Mouse (Mus musculus) NIH3T3 (cell line): ENCODE data around the gene Lyve1.

Source experiments
- DNase-seq: peaks from one replicate; pipeline ENCODE4 v3.0.0-alpha.2; 2012; ENCODE audit warnings: low read depth

Gene Lyve1

GRCm38 (mm10) chr7:110853611-110854010 is 9.4 kb downstream of the Lyve1 start:
- no peak for DNase-seq

- no peak for DNase-seq
These were observed 11.4 kb downstream of the Lyve1 start for GRCm38 (mm10) chr7:110851541-110852203.

GRCm38 (mm10) chr7:110848371-110848770 is 14.7 kb downstream of the Lyve1 start:
- DNase-seq, result no peak

GRCm38 (mm10) chr7:110847321-110847720 is 15.7 kb downstream of the Lyve1 start:
- peak; percentile 61 for DNase-seq

GRCm38 (mm10) chr7:110843916-110844874 is 18.8 kb downstream of the Lyve1 start, which contains the start of gene Rnf141:
Gene Rnf141 (minus strand): TSS chr7:110844457.
- DNase-seq, result peak; percentile 96

- DNase-seq, result no peak
These were observed 22.7 kb downstream of the Lyve1 start for GRCm38 (mm10) chr7:110840332-110840731.

- no peak for DNase-seq
These were observed 28.5 kb downstream of the Lyve1 start for GRCm38 (mm10) chr7:110834522-110834921.

- no peak for DNase-seq
These were observed 29.0 kb downstream of the Lyve1 start for GRCm38 (mm10) chr7:110834018-110834417.

GRCm38 (mm10) chr7:110833024-110833423 is 30.0 kb downstream of the Lyve1 start:
- no peak for DNase-seq

GRCm38 (mm10) chr7:110823995-110824953 is 38.8 kb downstream of the Lyve1 start:
- DNase-seq, result peak; percentile 53

GRCm38 (mm10) chr7:110823593-110823992 is 39.4 kb downstream of the Lyve1 start:
- DNase-seq, result peak; percentile 50

- DNase-seq, result no peak
These were observed 40.0 kb downstream of the Lyve1 start for GRCm38 (mm10) chr7:110823076-110823475.

GRCm38 (mm10) chr7:110822055-110822454 is 41.0 kb downstream of the Lyve1 start:
- DNase-seq, result no peak

GRCm38 (mm10) chr7:110821653-110822052 is 41.4 kb downstream of the Lyve1 start:
- DNase-seq, result peak; percentile 79

GRCm38 (mm10) chr7:110821068-110821467 is 42.0 kb downstream of the Lyve1 start:
- peak; percentile 25 for DNase-seq

GRCm38 (mm10) chr7:110818787-110819350 is 44.2 kb downstream of the Lyve1 start:
- DNase-seq, result no peak

GRCm38 (mm10) chr7:110818206-110818605 is 44.8 kb downstream of the Lyve1 start:
- no peak for DNase-seq

GRCm38 (mm10) chr7:110816037-110816436 is 47.0 kb downstream of the Lyve1 start:
- peak; percentile 85 for DNase-seq

GRCm38 (mm10) chr7:110813983-110814382 is 49.1 kb downstream of the Lyve1 start:
- no peak for DNase-seq

- no peak for DNase-seq
These were observed 51.5 kb downstream of the Lyve1 start for GRCm38 (mm10) chr7:110811529-110811928.

GRCm38 (mm10) chr7:110810995-110811394 is 52.0 kb downstream of the Lyve1 start:
- DNase-seq, result no peak
